Mouse (Mus musculus) E14TG2a.4 (cell line): Measurements from ENCODE around the gene Gm5767.

Experiments
- CTCF ChIP-seq: conservative IDR thresholded peaks from 2 replicates; pipeline ENCODE4 v1.5.1; 2014; ENCODE audit warnings: low read length
- POU5F1 ChIP-seq: IDR thresholded peaks from 2 replicates; pipeline ENCODE4 v1.6.1; 2014; ENCODE audit warnings: low read length, borderline replicate concordance

GRCm38 (mm10) chr16:8725807-8726206 is 45.2 kb downstream of the Gm5767 start:
- no peak for TF ChIP-seq POU5F1
- no peak for TF ChIP-seq CTCF
